Mouse (Mus musculus): ENCODE results near the gene Mrpl21.

Mrpl21 gene

DNA sequence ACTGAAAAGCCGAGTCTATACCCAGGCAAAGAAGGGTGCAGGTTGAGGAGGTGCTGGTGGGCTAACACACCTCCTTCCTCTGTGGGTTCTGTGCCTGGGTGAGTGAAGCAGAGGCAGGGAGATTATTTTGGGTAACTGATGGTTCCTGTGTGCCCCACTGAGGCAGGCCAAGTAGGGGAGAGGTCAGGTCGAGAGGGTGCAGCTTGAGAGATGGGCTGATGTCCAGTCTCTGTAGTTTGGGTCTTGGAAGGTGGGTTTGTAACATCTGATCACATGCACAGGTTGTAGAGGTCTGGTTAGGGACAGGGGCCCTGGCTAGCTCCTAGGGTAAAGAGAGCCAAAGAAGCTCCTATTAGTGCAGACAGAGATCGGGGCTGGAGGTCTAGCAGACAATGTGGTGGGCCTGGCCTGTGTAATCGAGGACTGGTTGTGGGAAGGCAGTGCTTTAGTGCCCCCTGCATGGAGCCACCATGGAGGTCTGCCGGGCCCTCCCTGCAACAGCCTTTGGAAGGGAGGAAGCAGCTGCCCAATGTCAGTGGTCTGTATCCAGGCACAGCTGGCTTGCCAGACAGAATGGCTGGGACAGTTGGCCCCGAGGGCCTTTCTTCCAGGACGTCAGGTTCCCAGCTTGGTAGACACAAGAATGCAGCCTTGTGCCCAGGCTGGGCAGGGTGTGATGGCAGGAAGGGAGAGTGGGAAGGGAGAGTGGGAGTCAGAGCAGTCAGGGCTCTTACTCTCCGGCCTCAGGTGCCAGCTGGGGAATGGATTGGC is 54.0 kb downstream of the Mrpl21 start:
- in situ Hi-C loops (cut with MboI, MseI) = no loop called here

DNA sequence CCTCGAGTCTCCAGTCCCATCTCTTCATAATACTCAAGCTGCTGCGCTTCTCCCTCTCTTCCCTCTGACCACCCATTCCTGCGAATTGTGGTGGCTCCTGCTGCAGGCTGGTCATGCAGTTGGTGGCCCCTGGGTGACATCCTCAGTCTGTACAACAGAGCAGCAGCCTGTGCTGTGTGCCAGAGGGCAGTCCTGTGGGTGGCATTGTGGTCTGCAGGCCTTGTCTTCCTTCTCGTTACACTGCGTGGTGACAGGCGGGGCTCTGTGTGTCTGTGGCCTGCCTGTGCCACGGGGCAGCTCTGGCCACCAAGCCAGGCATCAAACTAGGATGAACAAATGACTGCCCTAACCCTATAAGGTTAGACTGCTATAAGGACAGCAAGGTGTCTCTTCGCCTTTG is 56.5 kb downstream of the Mrpl21 start:
- in situ Hi-C loops (cut with MboI, MseI) = no loop called here

DNA sequence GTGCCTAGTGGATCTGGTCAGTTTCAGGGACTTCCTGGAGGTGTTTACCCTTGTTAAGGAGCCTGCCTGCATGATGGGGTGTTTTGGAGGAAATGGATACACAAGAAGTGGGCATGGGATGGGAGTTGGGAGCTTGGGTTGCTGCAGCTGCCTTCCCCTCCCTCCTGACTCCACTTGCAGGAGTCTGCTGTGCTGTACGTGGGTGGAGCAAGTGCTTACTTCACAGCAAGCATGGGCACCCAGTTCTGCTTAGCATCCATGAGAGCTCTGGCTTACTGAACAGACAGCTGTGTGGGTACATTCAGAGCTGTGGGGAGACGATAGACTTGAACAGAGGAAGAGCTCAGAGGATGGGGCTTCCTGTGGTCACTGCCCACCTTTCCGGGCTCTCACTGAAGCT is 58.3 kb downstream of the Mrpl21 start:
- in situ Hi-C loops (cut with MboI, MseI) = no loop called here
